Mouse (Mus musculus) inflammation-experienced regulatory T-cells (primary cell): Measurements from ENCODE around the gene Gm12666. TPM values are rescaled to one million over a fixed set of nuclear protein-coding genes. Genes with fewer than 3 reads are reported as not detected.

ENCODE experiments used
- polyA plus RNA-seq, 2 experiments: library from polyadenylated mRNA; unstranded; fragments of 100-300 nt; shearing (Covaris generic); gene quantifications; one replicate each; pipeline ENCODE4 v1.2.1; 2017

The Gm12666 gene
- not detected for polyA plus RNA-seq

GRCm38 (mm10) chr4:92191649-92192048 is at the start of gene Gm12666:
Gene Gm12666, minus strand, starts transcription at chr4:92191749.

GRCm38 (mm10) chr4:92147134-92147533 is 44.4 kb downstream of the Gm12666 start, which contains the start of gene Izumo3:
Gene Izumo3, minus strand, starts transcription at chr4:92147234.

Other genes starting within 250 kb of the Gm12666 start
- not detected for gene Izumo3, start 44.5 kb downstream of the Gm12666 start, polyA plus RNA-seq